18 mouse cellular contexts compared by ENCODE assay signal in the genomic region with DNA sequence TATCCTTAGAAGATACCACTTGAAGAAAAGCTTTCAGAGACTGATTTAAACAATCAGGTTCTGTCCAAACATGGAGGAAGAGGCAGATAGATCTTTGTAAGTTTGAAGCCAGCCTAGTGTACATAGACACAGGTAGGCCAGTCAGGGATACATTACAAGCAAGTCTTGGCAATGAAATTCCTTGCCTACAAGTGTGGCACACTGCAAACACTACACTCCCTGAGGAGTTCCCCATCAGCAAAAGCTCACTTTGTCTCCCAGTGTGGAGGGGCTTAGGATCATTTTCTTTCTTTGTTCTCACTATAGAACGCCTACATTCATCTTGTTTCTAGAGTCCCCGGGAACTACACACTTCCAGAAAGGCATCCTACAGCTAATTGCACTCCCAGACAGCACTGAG.
"Had no signal": no experiment of that assay in that cellular context is flagged by ENCODE, and none has a peak within 500 bp of the region (broad histone marks: within the 10 kb centered on the region; RNA-seq: fewer than 3 reads in every experiment).

No protein-coding gene starts in this region.

- DNase-seq: liver, embryonic 13.5 days; liver, postnatal 0 days; lung, postnatal 36 days; midbrain, embryonic 14.5 days; right cerebral cortex, postnatal 14 days; thymus, adult 2 months; thymus, postnatal 25 days; thymus, postnatal 4 days had no signal

- H3K27ac ChIP-seq: liver, embryonic 13.5 days; liver, embryonic 15.5 days; macrophage; midbrain, embryonic 12.5 days; neural tube, embryonic 12.5 days; stomach, embryonic 15.5 days; stomach, postnatal 0 days had no signal

- H3K4me2 ChIP-seq: liver, embryonic 11.5 days; liver, embryonic 13.5 days; liver, embryonic 15.5 days; midbrain, embryonic 12.5 days; neural tube, embryonic 12.5 days; stomach, embryonic 15.5 days had no signal

- H3K9ac ChIP-seq: liver, embryonic 13.5 days; liver, embryonic 15.5 days; liver, postnatal 0 days; midbrain, embryonic 12.5 days; neural tube, embryonic 12.5 days; stomach, embryonic 15.5 days had no signal

- H3K4me1 ChIP-seq: liver, embryonic 13.5 days; liver, embryonic 15.5 days; megakaryocyte, embryonic 14.5 days; neural tube, embryonic 12.5 days; stomach, embryonic 15.5 days had no signal

- H3K27me3 ChIP-seq: liver, embryonic 13.5 days; liver, embryonic 15.5 days; megakaryocyte, embryonic 14.5 days; neural tube, embryonic 12.5 days; stomach, embryonic 15.5 days had no signal

- ATAC-seq: liver, postnatal 0 days; lung, postnatal 0 days; midbrain, embryonic 16.5 days had no signal

- H3K9me3 ChIP-seq: liver, embryonic 13.5 days; liver, embryonic 15.5 days; midbrain, embryonic 12.5 days; neural tube, embryonic 12.5 days; stomach, embryonic 15.5 days had no signal

- H3K4me3 ChIP-seq: liver, embryonic 13.5 days; liver, embryonic 15.5 days; megakaryocyte, embryonic 14.5 days; midbrain, embryonic 12.5 days; neural tube, embryonic 12.5 days; stomach, embryonic 15.5 days had no signal

- H3K36me3 ChIP-seq: liver, embryonic 13.5 days; liver, embryonic 15.5 days; midbrain, embryonic 12.5 days; neural tube, embryonic 12.5 days; stomach, embryonic 15.5 days had no signal
